Mouse (Mus musculus) kidney, adult 10 weeks (tissue): ENCODE measurements around the gene Wdr45b. TPM values are rescaled to one million over a fixed set of nuclear protein-coding genes. Genes with fewer than 3 reads are reported as not detected.

Source experiments
- polyA plus RNA-seq: library from polyadenylated mRNA; stranded (reverse); fragments of 350-450 nt; fragmentation: Illumina TruSeq; extraction: RNeasy Lipid Tissue Mini Kit (QIAGEN cat#74804); gene quantifications from one replicate; pipeline ENCODE4 v1.2.3, GENCODE M21; 2014; ENCODE audit warnings: low read depth, low replicate concordance

The Wdr45b gene
- polyA plus RNA-seq, result 73.6 TPM

DNA sequence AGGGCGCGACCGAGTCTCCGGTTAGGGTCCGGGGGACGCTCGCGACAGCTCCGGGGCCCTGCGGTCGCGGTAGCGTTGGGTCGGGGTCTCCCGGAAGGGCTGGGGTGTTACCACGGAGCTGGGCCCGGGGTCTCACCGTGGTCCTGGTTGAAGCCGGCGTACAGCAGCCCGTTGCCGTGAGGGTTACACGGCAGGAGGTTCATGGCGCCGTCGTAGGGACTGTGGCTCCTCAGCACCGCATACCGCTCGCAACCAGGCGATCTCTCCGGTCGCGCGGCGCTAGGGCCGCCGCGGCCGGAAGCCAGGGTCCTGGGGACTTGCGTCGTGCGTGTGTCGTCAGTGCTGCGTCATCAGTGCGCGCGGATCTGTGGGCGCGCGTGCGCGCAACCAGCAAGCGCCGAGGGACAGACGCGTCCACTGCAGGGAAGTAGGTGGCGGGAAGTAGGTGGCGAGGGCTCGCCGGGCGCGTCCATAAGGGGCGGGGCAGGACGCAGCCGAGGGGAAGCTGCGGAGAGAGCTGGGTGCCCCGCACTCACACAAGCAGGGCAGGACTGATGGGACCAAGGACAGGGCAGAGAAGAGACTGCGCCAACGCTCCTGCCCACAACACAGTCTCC is at the start of gene Wdr45b:
Gene Wdr45b (minus strand): TSS at position 355 of the 617 bp plus-strand sequence.

DNA sequence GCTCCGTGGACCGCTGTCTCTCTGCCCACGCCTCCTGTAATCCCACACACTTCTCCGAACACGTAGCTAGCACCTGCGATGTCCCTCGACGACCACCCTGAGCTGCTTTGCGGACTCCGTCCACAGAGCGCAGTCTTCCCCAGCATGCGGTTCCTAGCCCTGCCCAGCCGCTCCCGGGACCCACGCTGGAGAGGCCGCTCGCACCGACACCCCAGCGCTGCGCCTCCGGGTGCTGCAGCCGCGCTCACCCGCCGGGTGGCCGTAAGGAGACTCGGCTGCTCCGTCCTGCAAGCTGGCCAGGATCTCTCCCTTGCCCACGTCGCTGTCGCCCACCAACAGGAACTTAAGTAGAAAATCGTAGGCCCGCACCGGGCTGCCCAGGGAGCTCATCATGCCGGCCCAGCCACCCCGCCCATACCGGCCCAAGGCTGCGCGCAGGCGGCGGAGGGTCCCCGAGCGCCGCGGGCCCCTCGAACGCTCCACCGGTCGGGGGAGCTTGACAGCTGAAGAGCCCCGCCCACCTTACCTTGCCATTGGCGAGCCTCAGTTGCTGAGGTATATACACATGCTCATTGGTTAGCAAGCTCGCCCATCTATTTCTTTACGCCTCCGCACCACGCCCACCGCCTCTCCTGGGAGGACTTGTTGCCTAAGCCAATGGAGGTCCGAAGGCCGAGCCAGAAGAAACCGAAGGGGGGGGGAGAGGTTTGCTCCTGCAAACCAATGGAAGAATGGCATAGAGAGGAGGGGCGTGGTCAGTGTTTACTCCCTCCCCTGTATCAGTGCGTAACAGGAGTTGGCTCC is 33.7 kb upstream of the Wdr45b start, which contains the start of gene Rab40b:
Gene Rab40b (minus strand): TSS at position 502 of the 804 bp plus-strand sequence.

Other genes with a start within 250 kb of the Wdr45b start
- gene Tex19.2, start 235.8 kb downstream of the Wdr45b start, polyA plus RNA-seq, result not detected
- not detected for gene Tex19.1, start 208.3 kb downstream of the Wdr45b start, polyA plus RNA-seq
- gene Uts2r, start 194.2 kb downstream of the Wdr45b start, polyA plus RNA-seq, result not detected
- gene Hexdc, start 150.0 kb downstream of the Wdr45b start, polyA plus RNA-seq, result 5.1 TPM
- gene Ogfod3, start 149.7 kb downstream of the Wdr45b start, polyA plus RNA-seq, result 2.4 TPM
- gene Cybc1, start 125.1 kb downstream of the Wdr45b start, polyA plus RNA-seq, result 8.0 TPM
- 19.8 TPM for gene Narf, start 117.2 kb downstream of the Wdr45b start, polyA plus RNA-seq
- 10.4 TPM for gene Foxk2, start 94.5 kb downstream of the Wdr45b start, polyA plus RNA-seq
- gene Rab40b, start 33.8 kb upstream of the Wdr45b start, polyA plus RNA-seq, result 2.3 TPM
- gene Fn3krp, start 67.0 kb upstream of the Wdr45b start, polyA plus RNA-seq, result 17.4 TPM
- 5.5 TPM for gene Fn3k, start 80.5 kb upstream of the Wdr45b start, polyA plus RNA-seq
- gene Tbcd, start 97.5 kb upstream of the Wdr45b start, polyA plus RNA-seq, result 22.8 TPM
- gene Zfp750, start 164.9 kb upstream of the Wdr45b start, polyA plus RNA-seq, result 3.4 TPM